Mouse (Mus musculus) lung, adult 2 months (tissue): Measurements from ENCODE around the gene Ryr2.

ENCODE experiments used
- CTCF ChIP-seq: fragments of 200-500 bp; IDR thresholded peaks from 2 replicates; pipeline ENCODE4 v1.5.1; 2011; ENCODE audit warnings: mild to moderate bottlenecking, low read length, control low read depth; ENCODE audit not compliant: insufficient read depth
- POLR2A ChIP-seq: fragments of 200-500 bp; IDR thresholded peaks from 2 replicates; pipeline ENCODE4 v1.6.1; 2011; ENCODE audit warnings: low read depth, mild to moderate bottlenecking, control low read depth, low read length, borderline replicate concordance; ENCODE audit errors: extremely low read depth

- TF ChIP-seq CTCF (no peak), POLR2A (no peak)
Measured at GRCm38 (mm10) chr13:12033914-12034313, 72.8 kb downstream of the Ryr2 start.
